Mouse (Mus musculus) megakaryocyte, adult 5-6 weeks (primary cell): ENCODE results near the gene Pard3b. TPM values are rescaled to one million over a fixed set of nuclear protein-coding genes. Genes with fewer than 3 reads are reported as not detected.
A peak's percentile ranks its signal among the peaks of the same experiment; 100 is the strongest.

Experiments
- ATAC-seq: 2 replicates; pipeline ENCODE4 v1.8.0; 2016; ENCODE audit warnings: mild to moderate bottlenecking, inconsistent platforms; ENCODE audit not compliant: poor library complexity, severe bottlenecking
- total RNA-seq, 2 experiments: library from RNA; stranded (forward) in 1 of 2; stranded (reverse) in 1 of 2; fragments of 153-499, 151-499 nt in 1 of 2; fragments of 221-1000, 200-1000 nt in 1 of 2; gene quantifications; 2 replicates each; pipeline versions ENCODE4 v1.2.3 to v1.2.4; 2015 to 2017

Pard3b gene
- total RNA-seq, 2 experiments from 2014 or later = 0.45 to 0.48 TPM

GRCm38 (mm10) chr1:62436304-62436703, 797.7 kb downstream of the Pard3b start:
- ATAC-seq = no peak

- ATAC-seq = no peak
Measured at GRCm38 (mm10) chr1:62437493-62437892, 798.9 kb downstream of the Pard3b start.

GRCm38 (mm10) chr1:62444406-62444805, 805.8 kb downstream of the Pard3b start:
- ATAC-seq = no peak

DNA sequence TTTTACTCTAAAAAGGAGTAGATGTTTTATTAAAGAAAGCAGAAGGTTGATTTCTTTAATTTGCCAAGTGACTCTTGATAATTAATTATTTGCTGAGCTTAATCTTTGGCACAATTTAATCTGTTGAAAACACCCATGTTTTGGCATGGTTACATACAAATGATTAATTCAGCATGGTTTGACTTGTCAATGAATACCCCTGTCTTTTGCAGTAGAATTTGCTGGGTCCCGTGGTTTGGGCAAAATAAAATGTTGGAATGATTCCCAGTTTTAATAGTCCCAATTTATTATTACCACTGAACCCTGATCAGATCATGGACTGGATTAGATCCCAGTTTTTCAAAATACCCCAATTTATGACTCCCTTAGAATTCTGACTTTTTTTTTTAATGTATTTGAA, 808.2 kb downstream of the Pard3b start:
- ATAC-seq = no peak

DNA sequence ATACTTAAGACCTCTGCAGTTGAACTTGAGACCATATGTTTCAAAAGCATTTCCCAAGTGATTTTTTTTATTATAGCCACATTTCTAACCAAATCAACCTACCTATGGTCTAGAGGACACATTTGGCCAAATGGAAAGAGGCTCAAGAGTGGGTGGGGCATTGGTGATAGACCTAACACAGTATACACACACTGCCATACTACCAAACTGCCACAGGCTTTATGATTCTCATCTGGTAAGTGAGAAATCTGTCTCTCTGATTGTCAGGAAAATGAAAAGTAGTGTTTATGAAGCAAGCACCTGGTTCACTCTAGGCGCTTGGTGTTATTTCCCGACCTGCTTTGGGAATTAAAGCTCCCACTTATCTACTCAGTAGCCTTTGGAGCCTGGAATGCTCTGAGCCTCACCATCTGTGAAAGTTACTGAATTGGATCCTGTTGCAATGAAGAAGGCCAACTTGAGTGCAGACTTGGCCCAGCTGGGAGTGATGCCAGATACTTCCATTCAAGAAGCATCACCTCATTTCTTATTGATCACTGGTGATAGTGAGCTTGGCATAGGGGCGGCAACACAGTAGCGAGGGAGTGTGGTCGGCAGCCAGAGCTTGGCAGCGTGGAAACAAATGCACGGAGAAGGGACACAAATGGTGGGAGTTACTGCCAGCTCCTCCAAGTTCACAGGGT, 810.7 kb downstream of the Pard3b start:
- no peak for ATAC-seq

DNA sequence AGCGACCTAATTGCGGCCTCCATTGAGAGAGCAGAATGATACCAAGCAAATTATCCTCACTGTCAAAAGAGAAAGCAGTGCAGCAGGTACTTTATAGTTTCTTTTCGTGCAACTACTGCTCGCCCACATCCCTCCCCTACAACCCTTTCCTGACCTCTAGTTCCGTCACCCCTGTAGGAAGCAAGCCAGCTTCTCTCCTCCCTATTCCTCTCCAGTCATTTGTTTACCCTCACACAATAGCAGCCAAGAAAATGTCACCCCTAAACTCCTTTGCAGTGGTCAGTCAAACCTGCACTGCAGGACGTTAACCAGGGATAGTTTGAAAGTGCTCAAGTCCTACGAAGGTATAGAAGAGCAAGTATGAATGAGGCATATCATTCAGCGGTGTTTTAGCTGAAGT, 826.9 kb downstream of the Pard3b start:
- no peak for ATAC-seq

- ATAC-seq = no peak
Measured at GRCm38 (mm10) chr1:62466544-62466943, 827.9 kb downstream of the Pard3b start.

GRCm38 (mm10) chr1:62483059-62483458, 844.4 kb downstream of the Pard3b start:
- peak; percentile 98 for ATAC-seq

DNA sequence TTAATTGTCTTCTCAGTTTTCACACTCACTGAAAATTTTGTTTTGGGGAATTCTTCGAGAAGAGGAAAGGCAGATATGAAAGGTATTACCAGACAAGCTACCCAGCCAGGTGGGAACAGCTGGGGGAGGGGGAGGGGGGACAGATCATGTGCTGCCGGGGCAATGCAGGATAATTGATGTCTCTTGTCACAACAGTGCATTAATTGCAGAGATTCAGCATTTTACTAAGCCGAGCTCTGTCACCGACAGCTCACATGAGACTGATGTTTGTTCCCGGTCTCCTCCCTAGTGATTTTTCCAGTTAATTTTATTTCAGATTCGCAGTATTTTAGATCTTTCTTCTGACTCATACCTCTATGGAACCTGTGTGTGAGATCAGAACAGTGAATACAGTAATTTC, 850.2 kb downstream of the Pard3b start:
- ATAC-seq = no peak

GRCm38 (mm10) chr1:62499146-62499545, 860.5 kb downstream of the Pard3b start:
- ATAC-seq = no peak

GRCm38 (mm10) chr1:62510501-62510900, 871.9 kb downstream of the Pard3b start:
- ATAC-seq = no peak

DNA sequence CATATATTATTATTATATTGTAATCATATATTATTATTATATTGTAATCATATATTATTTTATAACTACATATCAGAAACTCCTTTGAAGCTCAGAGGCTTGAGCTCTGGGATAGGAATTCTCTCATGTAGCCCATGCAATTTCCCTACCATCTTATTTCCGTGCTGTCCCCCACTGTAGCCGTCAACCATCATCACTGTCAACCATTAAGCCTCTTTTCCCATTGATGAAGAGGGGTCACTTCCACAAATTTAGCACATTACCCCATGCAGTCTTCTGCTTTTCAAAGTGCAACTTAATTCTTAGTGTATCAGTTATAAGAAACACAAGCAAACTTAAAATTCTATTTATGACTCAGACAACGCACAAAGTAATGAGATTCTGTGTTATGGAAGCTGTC, 873.1 kb downstream of the Pard3b start:
- no peak for ATAC-seq

GRCm38 (mm10) chr1:62518621-62519213, 880.1 kb downstream of the Pard3b start:
- ATAC-seq = no peak

DNA sequence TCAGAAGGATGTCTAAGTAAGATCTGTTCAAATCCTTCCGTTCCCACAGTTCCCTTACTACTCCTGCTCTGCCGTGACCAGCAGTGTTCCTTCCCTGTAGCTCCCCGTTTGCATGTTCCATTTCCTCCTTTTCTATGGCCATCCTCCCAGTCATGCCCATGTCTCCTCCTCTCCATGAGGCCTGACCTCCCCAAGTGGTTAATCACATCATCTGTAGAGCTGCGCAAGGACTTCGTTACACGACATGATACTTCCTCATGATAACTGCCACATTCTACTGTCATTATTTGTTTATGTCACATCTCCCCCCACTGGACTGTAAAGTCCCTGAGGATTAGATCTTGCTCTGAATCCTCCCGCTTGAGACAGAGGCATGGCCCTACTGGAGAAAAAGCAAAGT, 882.7 kb downstream of the Pard3b start:
- peak; percentile 62 for ATAC-seq

- ATAC-seq = no peak
Measured at GRCm38 (mm10) chr1:62522761-62523160, 884.1 kb downstream of the Pard3b start.

GRCm38 (mm10) chr1:62527788-62528187, 889.2 kb downstream of the Pard3b start:
- no peak for ATAC-seq

- no peak for ATAC-seq
Measured at GRCm38 (mm10) chr1:62529941-62530340, 891.3 kb downstream of the Pard3b start.

- no peak for ATAC-seq
Measured at GRCm38 (mm10) chr1:62532426-62533126, 894.0 kb downstream of the Pard3b start.

DNA sequence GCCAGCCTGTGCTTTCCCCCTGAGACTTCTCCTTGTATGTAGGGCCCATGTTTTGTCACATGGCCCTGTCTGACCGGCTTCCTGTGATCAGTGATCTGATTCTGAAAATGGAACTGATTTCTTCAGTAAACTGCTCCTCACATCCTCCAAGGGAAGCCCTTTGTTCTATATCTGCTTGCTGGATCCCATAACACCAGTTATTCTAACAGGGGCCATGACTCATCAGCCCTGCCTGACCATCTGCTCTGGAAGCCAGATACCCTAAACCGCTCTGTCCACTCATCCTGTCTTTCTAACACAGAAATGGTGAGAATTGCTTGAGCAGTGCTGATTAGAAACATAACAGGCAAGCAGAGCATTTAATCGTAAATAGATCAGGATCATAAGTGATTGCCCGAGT, 910.3 kb downstream of the Pard3b start:
- no peak for ATAC-seq

DNA sequence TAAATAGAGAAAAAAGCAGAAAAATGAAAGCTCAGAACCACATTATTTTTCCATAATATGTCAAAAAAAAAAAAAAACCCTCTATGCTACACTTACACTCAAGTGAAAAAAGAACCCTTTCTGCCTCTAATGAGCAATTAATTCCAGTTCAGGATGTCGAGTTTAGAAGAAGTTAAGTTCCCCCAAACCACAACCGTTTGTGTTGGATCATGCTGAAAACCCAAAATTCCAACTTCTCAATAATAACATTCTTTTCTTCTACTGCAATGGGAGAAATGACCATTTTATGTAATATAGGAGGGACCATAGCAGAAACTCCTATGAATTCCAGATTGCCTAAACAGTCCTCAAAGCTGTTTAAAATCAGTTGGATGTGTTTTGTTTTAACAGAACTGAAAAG, 911.9 kb downstream of the Pard3b start:
- ATAC-seq = no peak

- ATAC-seq = no peak
Measured at GRCm38 (mm10) chr1:62551516-62551915, 912.9 kb downstream of the Pard3b start.

DNA sequence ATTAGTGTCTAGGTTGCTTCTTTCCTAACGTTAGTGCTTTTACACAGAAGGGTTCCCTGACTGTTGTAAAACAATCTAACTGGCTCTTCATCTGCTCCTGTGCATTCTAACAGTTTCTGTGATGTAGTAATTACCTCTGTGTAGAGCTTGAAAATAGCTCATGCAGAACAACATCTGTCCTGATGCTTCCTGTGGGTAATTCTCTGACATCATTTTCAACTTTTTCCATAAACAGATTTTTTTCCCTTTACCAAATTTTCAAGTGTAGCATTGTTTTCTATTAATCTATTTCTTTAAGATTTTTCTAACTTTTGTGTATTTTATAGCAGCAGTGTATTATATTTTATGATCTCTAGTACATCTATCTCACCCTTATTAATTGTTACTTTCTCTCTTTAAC, 917.2 kb downstream of the Pard3b start:
- ATAC-seq = no peak
